Mouse (Mus musculus) erythroblast, embryonic 14.5 days (primary cell): ENCODE measurements around the gene Sumo1. TPM values are rescaled to one million over a fixed set of nuclear protein-coding genes. Genes with fewer than 3 reads are reported as not detected.
"Not testable (repeated sequence)": the region's sequence is repeated elsewhere in the genome, so short reads cannot be mapped to it uniquely, and the experiment has no call there.

Experiments used
- H3K27me3 ChIP-seq: 2 replicates; pipeline ENCODE4 v1.6.1; 2012; ENCODE audit warnings: inconsistent platforms; ENCODE audit not compliant: control insufficient read depth
- H3K36me3 ChIP-seq: 2 replicates; pipeline ENCODE4 v1.6.1; 2012; ENCODE audit warnings: mild to moderate bottlenecking, inconsistent platforms; ENCODE audit not compliant: control insufficient read depth
- H3K4me1 ChIP-seq: 2 replicates; pipeline ENCODE4 v1.6.1; 2012; ENCODE audit warnings: inconsistent platforms; ENCODE audit not compliant: control insufficient read depth
- H3K4me3 ChIP-seq: replicated peaks from 2 replicates; pipeline ENCODE3; 2012; ENCODE audit warnings: moderate library complexity, mild to moderate bottlenecking, inconsistent platforms
- H3K9me3 ChIP-seq: 2 replicates; pipeline ENCODE4 v1.6.1; 2012; ENCODE audit warnings: low read length, inconsistent platforms, mixed read lengths; ENCODE audit not compliant: control insufficient read depth
- GATA1 ChIP-seq: IDR thresholded peaks from 2 replicates; pipeline ENCODE4 v1.6.1; 2012; ENCODE audit warnings: low read length, inconsistent platforms, mixed read lengths
- TAL1 ChIP-seq: IDR thresholded peaks from 3 replicates; pipeline ENCODE4 v1.6.1; 2012; ENCODE audit warnings: low read length, inconsistent platforms, mixed read lengths
- polyA plus RNA-seq: library from polyadenylated mRNA; stranded (reverse); fragments of >175 nt; gene quantifications from 2 replicates; pipeline ENCODE4 v1.2.3, GENCODE M21; 2012

Sumo1 gene
- polyA plus RNA-seq, 1 experiment: 12.2 TPM

DNA sequence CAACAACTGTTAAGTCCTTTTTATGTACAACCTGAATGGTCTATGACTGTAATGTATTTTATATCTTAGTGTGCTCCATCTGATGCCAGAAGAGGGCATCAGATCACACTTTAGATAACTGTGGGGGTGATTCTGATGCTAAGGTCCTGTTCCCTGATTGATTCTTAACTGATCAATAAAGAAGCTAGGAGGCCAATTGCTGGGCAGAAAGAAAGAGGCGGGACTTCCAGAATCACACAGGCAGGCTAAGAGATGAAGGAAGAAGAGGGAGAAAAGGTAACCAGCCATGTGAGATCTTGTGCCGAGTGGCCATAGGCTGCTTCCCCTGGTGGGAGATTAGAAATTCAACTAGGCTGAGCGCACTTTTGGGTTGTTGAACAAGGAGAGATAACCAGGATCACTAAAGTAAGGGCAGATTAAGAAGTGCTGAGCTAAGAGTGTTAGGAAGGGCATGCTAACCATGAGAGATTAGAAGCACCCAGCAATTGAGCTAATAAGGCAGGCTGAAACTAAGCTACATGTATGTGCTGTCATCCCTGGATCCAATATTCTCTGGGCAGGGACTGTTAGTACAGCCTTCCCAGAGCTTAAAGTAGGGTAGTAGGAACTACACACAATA is 19.3 kb downstream of the Sumo1 start:
- H3K4me1 ChIP-seq: peaks cover 8% of the 10 kb centered on the region; the same call in 1 of the 2 replicates

DNA sequence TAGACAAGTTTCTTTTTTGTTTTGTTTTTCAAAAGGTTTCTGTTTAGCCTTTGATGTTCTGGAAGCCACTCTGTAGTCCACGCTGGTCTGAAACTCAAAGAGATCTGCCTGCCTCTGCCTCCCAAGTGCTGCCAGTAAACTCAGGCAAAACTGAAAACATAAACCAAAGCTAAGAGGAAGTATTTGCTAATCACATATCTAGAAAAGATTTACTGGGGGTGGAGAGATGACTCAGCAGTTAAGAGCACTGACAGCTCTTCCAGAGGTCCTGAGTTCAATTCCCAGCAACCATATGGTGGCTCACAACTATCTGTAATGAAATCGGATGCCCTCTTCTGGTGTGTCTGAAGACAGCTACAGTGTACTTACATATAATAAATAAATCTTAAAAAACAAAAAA is 24.1 kb downstream of the Sumo1 start:
- peaks cover 11% of the 10 kb centered on the region for H3K4me1 ChIP-seq
- not testable (repeated sequence) for H3K27me3 ChIP-seq, H3K9me3 ChIP-seq, H3K4me3 ChIP-seq
- H3K36me3 ChIP-seq: peaks cover 68% of the 10 kb centered on the region

More for the DNA sequence above, 19.3 kb downstream of the Sumo1 start:
- TF ChIP-seq GATA1 (no peak), TAL1 (no peak)
- H3K9me3 ChIP-seq: no peaks in the 10 kb centered on the region
- peaks cover 81% of the 10 kb centered on the region for H3K36me3 ChIP-seq
- no peak overlapping the region for H3K4me3 ChIP-seq
- no peaks in the 10 kb centered on the region for H3K27me3 ChIP-seq

DNA sequence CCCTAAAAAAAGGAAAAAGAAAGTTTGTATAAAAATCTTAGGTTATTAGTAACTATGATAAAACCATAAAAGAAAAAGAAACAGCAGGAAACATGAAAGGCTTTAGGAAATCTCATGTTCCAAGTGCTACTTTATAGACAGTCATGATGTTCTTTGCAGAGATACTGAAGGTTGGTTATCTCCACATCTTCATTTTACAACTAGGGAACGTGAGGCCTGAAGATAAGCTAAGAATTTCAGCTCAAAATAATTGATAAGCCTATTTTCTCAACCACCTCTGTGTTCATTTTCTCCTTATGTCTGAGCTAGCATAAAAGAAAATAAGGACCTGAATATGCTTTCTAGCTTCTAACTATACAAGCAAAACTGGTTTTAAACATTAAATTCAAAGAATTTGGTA is 28.1 kb downstream of the Sumo1 start:
- Histone ChIP-seq H3K4me3 (no peak overlapping the region), H3K9me3 (no peaks in the 10 kb centered on the region), H3K36me3 (peaks cover 54% of the 10 kb centered on the region), H3K4me1 (peaks cover 8% of the 10 kb centered on the region), H3K27me3 (no peaks in the 10 kb centered on the region)
- TF ChIP-seq GATA1: no peak
- TF ChIP-seq TAL1: no peak

DNA sequence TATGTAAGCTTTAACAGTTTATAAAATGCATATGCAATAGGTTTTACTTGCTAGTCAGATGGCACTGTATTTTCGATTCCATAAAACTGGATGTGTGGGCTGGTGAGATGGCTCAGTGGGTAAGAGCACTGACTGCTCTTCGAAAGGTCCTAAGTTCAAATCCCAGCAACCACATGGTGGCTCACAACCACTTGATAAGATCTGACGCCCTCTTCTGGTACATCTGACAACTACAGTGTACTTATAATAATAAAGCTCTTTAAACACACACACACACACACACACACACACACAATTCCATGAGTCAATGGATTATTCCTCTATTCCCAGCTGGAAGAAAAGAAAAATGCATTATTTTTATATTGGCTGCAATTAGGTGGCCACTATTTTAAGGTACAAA is 32.3 kb downstream of the Sumo1 start:
- no peaks in the 10 kb centered on the region for H3K9me3 ChIP-seq
- H3K4me3 ChIP-seq: no peak overlapping the region
- H3K36me3 ChIP-seq: peaks cover 36% of the 10 kb centered on the region
- no peaks in the 10 kb centered on the region for H3K27me3 ChIP-seq
- no peak for TF ChIP-seq TAL1
- no peak for TF ChIP-seq GATA1
- peaks cover 30% of the 10 kb centered on the region for H3K4me1 ChIP-seq

DNA sequence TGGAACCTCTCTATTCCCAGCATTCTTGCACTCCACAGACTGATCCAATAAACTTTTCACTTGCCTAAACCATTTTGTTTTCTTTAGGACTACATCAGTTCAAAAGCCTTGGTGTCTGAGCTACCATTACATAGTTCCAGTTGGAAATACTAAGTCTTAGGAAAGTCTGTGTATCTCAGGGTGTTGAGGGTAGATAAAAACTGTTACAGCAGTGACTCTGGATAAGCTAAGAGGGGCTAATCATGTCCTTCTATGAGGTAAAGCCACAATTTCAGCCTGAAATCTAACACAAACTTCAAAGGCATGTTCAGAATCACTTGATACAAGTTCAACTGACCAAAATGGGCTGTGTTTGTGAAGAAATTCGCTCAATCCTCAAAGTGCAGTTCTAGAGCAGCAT is 34.3 kb downstream of the Sumo1 start:
- Histone ChIP-seq H3K4me1 (peaks cover 35% of the 10 kb centered on the region), H3K4me3 (no peak overlapping the region), H3K36me3 (peaks cover 17% of the 10 kb centered on the region), H3K27me3 (no peaks in the 10 kb centered on the region), H3K9me3 (no peaks in the 10 kb centered on the region)
- TF ChIP-seq TAL1 (no peak), GATA1 (no peak)

DNA sequence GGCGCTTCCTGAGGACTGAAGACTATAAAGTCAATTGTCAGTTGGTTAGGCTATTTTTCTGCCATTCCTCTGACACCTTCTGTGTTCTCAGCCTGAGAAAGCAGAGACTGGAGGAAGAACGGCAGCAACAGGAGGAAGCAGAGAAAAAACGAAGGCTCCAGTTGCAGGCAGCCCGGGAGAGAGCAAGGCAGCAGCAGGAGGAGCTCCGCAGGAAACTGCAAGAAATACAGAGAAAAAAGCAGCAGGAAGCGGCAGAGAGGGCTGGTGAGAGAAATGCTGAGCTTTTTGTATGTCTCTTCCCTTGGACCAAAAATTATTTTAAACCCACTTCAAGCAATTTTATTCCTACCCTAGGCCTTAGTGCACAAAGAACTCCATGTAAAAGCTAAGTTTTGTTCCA is 37.6 kb downstream of the Sumo1 start:
- no peak overlapping the region for H3K4me3 ChIP-seq
- H3K36me3 ChIP-seq: no peaks in the 10 kb centered on the region
- no peaks in the 10 kb centered on the region for H3K27me3 ChIP-seq
- no peaks in the 10 kb centered on the region for H3K9me3 ChIP-seq
- peaks cover 35% of the 10 kb centered on the region for H3K4me1 ChIP-seq
- TF ChIP-seq GATA1 (no peak), TAL1 (no peak)

DNA sequence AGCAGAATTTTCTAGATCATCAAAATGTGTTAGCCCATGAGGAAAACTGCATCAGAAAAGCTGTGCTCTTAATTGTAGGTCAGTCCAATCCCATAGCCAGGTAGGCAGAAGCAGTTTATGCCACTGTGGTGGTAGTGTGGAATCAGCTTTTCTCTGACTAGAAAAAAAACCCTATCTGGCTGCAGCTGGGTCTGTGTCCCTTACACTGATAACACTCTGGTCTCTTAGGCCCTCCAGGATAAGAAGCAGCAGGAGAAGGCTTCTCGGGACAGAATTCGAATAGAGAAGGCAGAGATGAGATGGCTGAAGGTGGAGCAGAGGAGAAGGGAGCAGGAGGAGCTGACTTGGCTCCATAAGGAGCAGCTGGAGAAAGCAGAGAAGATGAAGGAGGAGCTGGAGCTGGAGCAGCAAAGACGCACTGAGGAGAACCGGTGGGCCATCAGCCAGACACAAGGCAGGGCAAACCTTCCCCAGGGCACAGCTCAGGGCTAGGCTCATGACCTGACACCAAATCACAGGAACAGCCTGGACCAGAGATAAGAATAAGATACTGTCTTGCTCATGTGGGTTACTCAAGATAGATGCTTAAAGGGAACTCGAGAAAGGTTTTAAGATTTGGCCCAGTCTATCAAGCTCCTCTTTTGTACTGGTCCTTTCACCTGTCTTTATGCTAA is 38.5 kb downstream of the Sumo1 start:
- H3K9me3 ChIP-seq: no peaks in the 10 kb centered on the region
- H3K36me3 ChIP-seq: no peaks in the 10 kb centered on the region
- H3K4me1 ChIP-seq: peaks cover 35% of the 10 kb centered on the region
- no peak overlapping the region for H3K4me3 ChIP-seq
- TF ChIP-seq GATA1 (no peak), TAL1 (no peak)
- no peaks in the 10 kb centered on the region for H3K27me3 ChIP-seq

DNA sequence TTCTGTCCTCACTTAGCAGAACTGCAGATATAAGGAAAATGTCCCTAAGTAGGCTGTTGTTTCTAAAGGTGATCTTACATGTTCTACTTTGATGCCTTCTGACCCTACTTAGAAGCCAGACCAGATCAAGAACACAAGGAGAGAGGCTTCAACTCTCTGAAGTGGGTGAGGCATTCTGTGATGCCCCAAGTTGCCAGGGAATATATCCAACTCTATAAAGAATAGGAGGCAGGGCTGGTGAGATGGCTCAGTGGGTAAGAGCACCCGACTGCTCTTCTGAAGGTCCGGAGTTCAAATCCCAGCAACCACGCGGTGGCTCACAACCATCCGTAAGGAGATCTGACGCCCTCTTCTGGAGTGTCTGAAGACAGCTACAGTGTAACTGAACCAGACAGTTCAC is 40.3 kb downstream of the Sumo1 start:
- H3K4me1 ChIP-seq: peaks cover 21% of the 10 kb centered on the region
- not testable (repeated sequence) for H3K27me3 ChIP-seq, H3K36me3 ChIP-seq, H3K4me3 ChIP-seq, H3K9me3 ChIP-seq

DNA sequence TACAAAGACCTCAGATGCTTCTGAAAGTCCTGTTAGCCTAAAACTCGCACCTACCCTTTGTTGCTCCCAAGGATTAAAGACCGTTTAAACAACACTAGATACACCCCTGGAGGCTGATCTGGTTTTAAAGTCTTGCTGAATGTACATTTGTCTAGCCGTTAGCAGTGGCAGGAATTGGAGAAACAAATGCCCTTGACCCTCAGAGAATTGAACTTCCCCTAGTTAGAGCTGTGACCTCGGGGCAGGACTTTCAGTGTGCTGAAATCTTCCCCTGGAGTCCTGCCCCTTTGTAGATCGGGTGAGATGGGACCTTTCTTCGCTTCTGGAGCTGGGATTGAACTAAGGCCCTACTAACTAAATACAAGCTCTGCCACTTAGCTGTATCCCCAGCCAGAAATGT is 41.4 kb downstream of the Sumo1 start:
- Histone ChIP-seq H3K27me3 (no peaks in the 10 kb centered on the region), H3K4me1 (peaks cover 19% of the 10 kb centered on the region), H3K36me3 (no peaks in the 10 kb centered on the region), H3K9me3 (no peaks in the 10 kb centered on the region), H3K4me3 (no peak overlapping the region)
- no peak for TF ChIP-seq GATA1
- no peak for TF ChIP-seq TAL1

DNA sequence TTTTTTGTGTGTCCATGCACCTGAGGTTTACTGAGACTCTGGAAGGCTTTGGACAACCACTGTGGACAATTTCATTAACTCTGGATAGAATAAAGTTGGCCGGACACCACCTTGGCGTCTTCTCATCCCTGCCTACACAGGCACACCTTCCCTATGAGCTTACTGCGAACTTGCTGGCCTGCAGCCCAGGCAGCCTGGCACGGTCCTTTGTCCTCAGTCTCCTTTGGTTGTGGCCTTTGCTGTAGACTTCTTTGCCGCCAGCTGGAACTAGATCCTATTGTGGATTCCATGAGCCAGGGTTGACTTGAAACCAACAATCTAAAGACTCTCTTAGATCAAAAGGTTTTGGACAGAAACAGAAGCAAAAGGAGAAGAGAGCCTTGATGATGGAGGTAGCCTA is 45.2 kb downstream of the Sumo1 start:
- no peak for TF ChIP-seq TAL1
- TF ChIP-seq GATA1: no peak
- Histone ChIP-seq H3K36me3 (no peaks in the 10 kb centered on the region), H3K4me3 (no peak overlapping the region), H3K4me1 (0 out of 2 replicates have a peak, but pooled peaks cover 1% of the 10 kb centered on the region), H3K9me3 (no peaks in the 10 kb centered on the region), H3K27me3 (no peaks in the 10 kb centered on the region)
